Mouse (Mus musculus): ENCODE measurements around the gene Neu3. TPM values are rescaled to one million over a fixed set of nuclear protein-coding genes. Genes with fewer than 3 reads are reported as not detected.

Neu3 gene
- total RNA-seq, 1 experiment: 2.2 TPM

DNA sequence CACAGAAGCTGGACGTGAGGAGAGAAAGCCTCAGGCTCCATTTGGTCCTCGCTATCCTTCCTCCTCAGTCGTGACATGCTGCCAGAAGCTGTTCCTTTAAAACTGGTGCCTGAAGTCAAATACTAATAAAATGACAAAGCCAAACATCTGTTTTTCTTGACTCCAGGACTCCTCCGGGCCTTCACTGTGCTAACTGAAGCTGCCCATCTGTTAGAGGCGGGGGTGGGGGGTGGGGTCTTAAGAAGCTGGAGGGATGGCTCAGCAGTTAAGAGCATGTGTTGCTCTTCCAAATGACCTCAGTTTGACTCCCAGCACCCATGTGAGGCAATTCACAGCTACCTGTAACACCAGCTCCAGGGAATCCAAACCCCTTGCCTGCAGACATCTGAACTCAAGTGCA lies 39.7 kb downstream of the Neu3 start:
- no peak for DNase-seq (ENCODE audit: low read depth, low spot score)
- in situ Hi-C loops (cut with MboI; ENCODE audit: low sequenced_read_pairs in 2 of 2, unreplicated experiment in 2 of 2): no loop called here

DNA sequence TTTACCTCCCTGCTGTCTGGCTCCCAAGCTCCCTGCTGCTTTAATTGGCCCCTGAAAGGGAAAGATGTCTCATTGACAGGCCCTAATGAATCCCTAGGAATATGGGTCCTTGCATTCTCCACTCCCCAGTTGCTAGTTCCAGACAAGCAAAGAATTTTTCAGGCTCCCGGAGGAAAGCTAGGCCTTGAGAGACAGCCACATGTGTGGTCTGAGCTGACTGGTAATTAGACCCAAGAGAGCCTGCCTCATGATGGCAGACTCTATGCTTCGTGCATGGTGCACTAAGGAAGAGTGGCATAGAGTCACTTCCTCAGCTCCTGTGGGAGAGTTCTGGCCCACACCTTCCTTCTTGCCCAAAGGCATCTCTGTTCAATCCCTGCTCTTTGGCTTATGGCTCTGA lies 40.3 kb downstream of the Neu3 start:
- in situ Hi-C loops (cut with MboI; ENCODE audit: low sequenced_read_pairs in 2 of 2, unreplicated experiment in 2 of 2): no loop called here
- Histone ChIP-seq H3K9me3 (ENCODE audit: control insufficient read depth, insufficient read depth, low read depth, low read length) (no peaks in the 10 kb centered on the region), H3K27ac (ENCODE audit: insufficient read depth, low read depth, low read length, poor library complexity, severe bottlenecking) (no peak overlapping the region), H3K4me1 (ENCODE audit: control insufficient read depth in 2 of 2, insufficient read depth in 2 of 2, low read length in 2 of 2, poor library complexity in 1 of 2) (no peaks in the 10 kb centered on the region; a peak in 1 of 4 replicates), H3K9ac (ENCODE audit: insufficient read depth, low read depth, low read length, poor library complexity, severe bottlenecking) (no peak overlapping the region), H3K4me3 (ENCODE audit: insufficient read depth in 1 of 2, low read depth in 1 of 2, low read length in 2 of 2, poor library complexity in 1 of 2, severe bottlenecking in 1 of 2) (no peak overlapping the region), H3K36me3 (ENCODE audit: control insufficient read depth, insufficient read depth, low read length, poor library complexity, severe bottlenecking) (no peaks in the 10 kb centered on the region)
- DNase-seq (ENCODE audit: low read depth, low spot score): no peak
- TF ChIP-seq MAFK (IDR thresholded peaks at IDR 0.05; ENCODE audit: insufficient read depth, low read depth, low read length) (no peak), ZC3H11A (IDR thresholded peaks at IDR 0.05; ENCODE audit: borderline replicate concordance, low read depth, low read length) (no peak), ZNF384 (IDR thresholded peaks at IDR 0.05; ENCODE audit: low read depth, low read length) (no peak), HCFC1 (IDR thresholded peaks at IDR 0.05; ENCODE audit: borderline replicate concordance, insufficient read depth, low read length) (no peak), CHD2 (IDR thresholded peaks at IDR 0.05; ENCODE audit: low read depth, low read length) (no peak)

More for the DNA sequence above, 39.7 kb downstream of the Neu3 start:
- H3K36me3 ChIP-seq (ENCODE audit: control insufficient read depth, insufficient read depth, low read length, poor library complexity, severe bottlenecking): no peaks in the 10 kb centered on the region
- H3K4me1 ChIP-seq (ENCODE audit: control insufficient read depth in 2 of 2, insufficient read depth in 2 of 2, low read length in 2 of 2, poor library complexity in 1 of 2): no peaks in the 10 kb centered on the region; a peak in 1 of 4 replicates
- H3K27ac ChIP-seq (ENCODE audit: insufficient read depth, low read depth, low read length, poor library complexity, severe bottlenecking): no peak overlapping the region
- no peaks in the 10 kb centered on the region for H3K9me3 ChIP-seq (ENCODE audit: control insufficient read depth, insufficient read depth, low read depth, low read length)
- no peak overlapping the region for H3K4me3 ChIP-seq (ENCODE audit: insufficient read depth in 1 of 2, low read depth in 1 of 2, low read length in 2 of 2, poor library complexity in 1 of 2, severe bottlenecking in 1 of 2)
- no peak overlapping the region for H3K9ac ChIP-seq (ENCODE audit: insufficient read depth, low read depth, low read length, poor library complexity, severe bottlenecking)
- TF ChIP-seq MAFK (IDR thresholded peaks at IDR 0.05; ENCODE audit: insufficient read depth, low read depth, low read length) (no peak), HCFC1 (IDR thresholded peaks at IDR 0.05; ENCODE audit: borderline replicate concordance, insufficient read depth, low read length) (no peak), CHD2 (IDR thresholded peaks at IDR 0.05; ENCODE audit: low read depth, low read length) (no peak), ZC3H11A (IDR thresholded peaks at IDR 0.05; ENCODE audit: borderline replicate concordance, low read depth, low read length) (no peak), ZNF384 (IDR thresholded peaks at IDR 0.05; ENCODE audit: low read depth, low read length) (no peak)

DNA sequence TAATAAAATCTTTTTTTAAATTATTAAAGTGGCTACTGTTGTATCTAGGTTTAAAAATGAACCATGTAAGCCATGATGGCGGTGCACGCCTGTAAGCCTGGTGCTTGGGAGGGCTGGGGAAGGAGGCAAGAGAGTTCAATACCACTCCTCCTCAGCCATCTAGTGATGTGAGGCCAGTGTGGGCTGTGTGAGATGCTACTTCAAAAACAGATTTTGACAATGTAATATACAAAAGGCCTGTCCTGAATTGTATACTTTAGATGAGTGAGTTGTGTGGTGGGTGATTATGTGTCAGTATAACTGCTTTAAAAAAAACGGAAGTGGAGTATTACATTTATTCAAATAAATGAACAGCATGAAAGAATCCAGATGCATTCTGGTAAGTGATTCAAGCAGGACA lies 41.4 kb downstream of the Neu3 start:
- no peak for TF ChIP-seq ZNF384 (IDR thresholded peaks at IDR 0.05; ENCODE audit: low read depth, low read length)
- TF ChIP-seq ZC3H11A (IDR thresholded peaks at IDR 0.05; ENCODE audit: borderline replicate concordance, low read depth, low read length): no peak
- no peak for TF ChIP-seq HCFC1 (IDR thresholded peaks at IDR 0.05; ENCODE audit: borderline replicate concordance, insufficient read depth, low read length)
- no peak for TF ChIP-seq MAFK (IDR thresholded peaks at IDR 0.05; ENCODE audit: insufficient read depth, low read depth, low read length)
- no peak for TF ChIP-seq CHD2 (IDR thresholded peaks at IDR 0.05; ENCODE audit: low read depth, low read length)
- in situ Hi-C loops (cut with MboI; ENCODE audit: low sequenced_read_pairs in 2 of 2, unreplicated experiment in 2 of 2): no loop called here

DNA sequence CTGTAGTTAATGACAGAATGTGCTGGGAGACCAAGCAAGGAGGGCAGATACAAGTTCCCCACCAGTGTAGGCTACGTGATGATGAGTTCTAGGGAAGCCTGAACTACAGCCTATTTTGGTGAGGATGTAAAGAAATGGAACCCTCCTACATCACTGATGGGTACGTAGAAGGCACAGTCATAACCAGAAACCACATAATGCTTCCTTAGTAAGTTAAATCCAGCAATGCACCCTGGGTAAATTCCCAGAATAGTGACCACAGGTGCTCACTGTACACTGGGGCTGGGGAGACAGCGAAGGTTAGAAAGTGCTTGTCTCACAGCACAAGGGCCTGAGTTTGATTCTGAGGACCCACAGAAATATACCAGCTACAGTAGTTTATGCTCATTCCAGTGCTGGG lies 42.7 kb downstream of the Neu3 start:
- in situ Hi-C loops (cut with MboI; ENCODE audit: low sequenced_read_pairs in 2 of 2, unreplicated experiment in 2 of 2): no loop called here
- no peak overlapping the region for H3K4me3 ChIP-seq (ENCODE audit: insufficient read depth in 1 of 2, low read depth in 1 of 2, low read length in 2 of 2, poor library complexity in 1 of 2, severe bottlenecking in 1 of 2)
- H3K9ac ChIP-seq (ENCODE audit: insufficient read depth, low read depth, low read length, poor library complexity, severe bottlenecking): no peak overlapping the region
- no peak overlapping the region for H3K27ac ChIP-seq (ENCODE audit: insufficient read depth, low read depth, low read length, poor library complexity, severe bottlenecking)
- H3K9me3 ChIP-seq (ENCODE audit: control insufficient read depth, insufficient read depth, low read depth, low read length): no peaks in the 10 kb centered on the region
- TF ChIP-seq ZNF384 (IDR thresholded peaks at IDR 0.05; ENCODE audit: low read depth, low read length) (no peak), HCFC1 (IDR thresholded peaks at IDR 0.05; ENCODE audit: borderline replicate concordance, insufficient read depth, low read length) (no peak), ZC3H11A (IDR thresholded peaks at IDR 0.05; ENCODE audit: borderline replicate concordance, low read depth, low read length) (no peak), CHD2 (IDR thresholded peaks at IDR 0.05; ENCODE audit: low read depth, low read length) (no peak), MAFK (IDR thresholded peaks at IDR 0.05; ENCODE audit: insufficient read depth, low read depth, low read length) (no peak)
- no peak for DNase-seq (ENCODE audit: low read depth, low spot score)
- H3K4me1 ChIP-seq (ENCODE audit: control insufficient read depth in 2 of 2, insufficient read depth in 2 of 2, low read length in 2 of 2, poor library complexity in 1 of 2): no peaks in the 10 kb centered on the region; a peak in 1 of 4 replicates
- H3K36me3 ChIP-seq (ENCODE audit: control insufficient read depth, insufficient read depth, low read length, poor library complexity, severe bottlenecking): no peaks in the 10 kb centered on the region

More for the DNA sequence above, 41.4 kb downstream of the Neu3 start:
- H3K27ac ChIP-seq (ENCODE audit: insufficient read depth, low read depth, low read length, poor library complexity, severe bottlenecking): no peak overlapping the region
- no peaks in the 10 kb centered on the region for H3K36me3 ChIP-seq (ENCODE audit: control insufficient read depth, insufficient read depth, low read length, poor library complexity, severe bottlenecking)
- no peaks in the 10 kb centered on the region for H3K9me3 ChIP-seq (ENCODE audit: control insufficient read depth, insufficient read depth, low read depth, low read length)
- no peak for DNase-seq (ENCODE audit: low read depth, low spot score)
- H3K4me3 ChIP-seq (ENCODE audit: insufficient read depth in 1 of 2, low read depth in 1 of 2, low read length in 2 of 2, poor library complexity in 1 of 2, severe bottlenecking in 1 of 2): no peak overlapping the region
- H3K9ac ChIP-seq (ENCODE audit: insufficient read depth, low read depth, low read length, poor library complexity, severe bottlenecking): no peak overlapping the region
- H3K4me1 ChIP-seq (ENCODE audit: control insufficient read depth in 2 of 2, insufficient read depth in 2 of 2, low read length in 2 of 2, poor library complexity in 1 of 2): no peaks in the 10 kb centered on the region; a peak in 1 of 4 replicates

DNA sequence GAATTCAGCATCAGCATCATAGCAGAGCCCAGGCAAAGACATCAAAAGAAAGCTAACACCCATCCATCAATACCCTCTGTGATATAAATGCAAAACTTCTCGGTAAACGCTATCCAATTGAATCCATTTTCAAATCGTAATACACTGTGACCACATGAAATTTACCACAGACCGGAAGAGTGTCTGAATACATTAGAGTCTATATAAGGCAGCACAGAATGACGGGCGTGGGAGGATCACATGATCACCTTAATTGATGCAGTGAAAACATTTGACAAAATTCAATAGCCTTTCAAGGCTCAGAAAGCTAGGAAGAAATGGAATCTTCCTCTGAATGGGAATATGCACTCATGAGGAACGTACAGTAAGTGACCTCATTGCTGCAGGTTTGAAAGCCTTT lies 44.8 kb downstream of the Neu3 start:
- no peak for TF ChIP-seq ZNF384 (IDR thresholded peaks at IDR 0.05; ENCODE audit: low read depth, low read length)
- TF ChIP-seq CHD2 (IDR thresholded peaks at IDR 0.05; ENCODE audit: low read depth, low read length): no peak
- no peak for TF ChIP-seq ZC3H11A (IDR thresholded peaks at IDR 0.05; ENCODE audit: borderline replicate concordance, low read depth, low read length)
- TF ChIP-seq MAFK (IDR thresholded peaks at IDR 0.05; ENCODE audit: insufficient read depth, low read depth, low read length): no peak
- TF ChIP-seq HCFC1 (IDR thresholded peaks at IDR 0.05; ENCODE audit: borderline replicate concordance, insufficient read depth, low read length): no peak
- H3K27ac ChIP-seq (ENCODE audit: insufficient read depth, low read depth, low read length, poor library complexity, severe bottlenecking): no peak overlapping the region
- no peaks in the 10 kb centered on the region for H3K9me3 ChIP-seq (ENCODE audit: control insufficient read depth, insufficient read depth, low read depth, low read length)
- no peak overlapping the region for H3K9ac ChIP-seq (ENCODE audit: insufficient read depth, low read depth, low read length, poor library complexity, severe bottlenecking)
- no peak overlapping the region for H3K4me3 ChIP-seq (ENCODE audit: insufficient read depth in 1 of 2, low read depth in 1 of 2, low read length in 2 of 2, poor library complexity in 1 of 2, severe bottlenecking in 1 of 2)
- DNase-seq (ENCODE audit: low read depth, low spot score): no peak
- H3K36me3 ChIP-seq (ENCODE audit: control insufficient read depth, insufficient read depth, low read length, poor library complexity, severe bottlenecking): no peaks in the 10 kb centered on the region
- in situ Hi-C loops (cut with MboI; ENCODE audit: low sequenced_read_pairs in 2 of 2, unreplicated experiment in 2 of 2): no loop called here
- H3K4me1 ChIP-seq (ENCODE audit: control insufficient read depth in 2 of 2, insufficient read depth in 2 of 2, low read length in 2 of 2, poor library complexity in 1 of 2): no peaks in the 10 kb centered on the region; a peak in 1 of 4 replicates
